Mouse (Mus musculus) myocyte (in vitro differentiated cells): ENCODE data around the gene Tnrc6a.

Source experiments
- CEBPB ChIP-seq: IDR thresholded peaks from 2 replicates; pipeline ENCODE4 v1.6.1; 2011; ENCODE audit warnings: mild to moderate bottlenecking, moderate library complexity; ENCODE audit not compliant: poor library complexity, insufficient read depth, severe bottlenecking
- MYOG ChIP-seq, 3 experiments: IDR thresholded peaks; one replicate each; pipeline ENCODE4 v1.6.1; 2011; ENCODE audit warnings: control low read depth in 2 of 3, low read depth in 2 of 3, mild to moderate bottlenecking in 2 of 3; ENCODE audit not compliant: insufficient read length in 2 of 3, control insufficient read depth in 1 of 3, insufficient read depth in 1 of 3
- POLR2A ChIP-seq: IDR thresholded peaks from one replicate; pipeline ENCODE4 v1.6.1; 2011; ENCODE audit warnings: low read depth, mild to moderate bottlenecking, control low read depth, moderate library complexity; ENCODE audit not compliant: insufficient read length
- POLR2AphosphoS2 ChIP-seq: IDR thresholded peaks from one replicate; pipeline ENCODE4 v1.6.1; 2011; ENCODE audit warnings: low read depth, control low read depth; ENCODE audit not compliant: insufficient read length
- USF1 ChIP-seq: IDR thresholded peaks from one replicate; pipeline ENCODE4 v1.6.1; 2011; ENCODE audit warnings: low read depth, mild to moderate bottlenecking, control low read depth, moderate library complexity

GRCm38 (mm10) chr7:123108058-123109055 lies 15.3 kb upstream of the Tnrc6a start:
- no peak for TF ChIP-seq MYOG (IDR thresholded peaks at IDR 0.05; ENCODE audit: control insufficient read depth in 1 of 3, insufficient read depth in 1 of 3, insufficient read length in 2 of 3, low read depth in 2 of 3)
- TF ChIP-seq CEBPB = 0 out of 2 replicates have a peak, but pooled peaks have one; percentile 19
- TF ChIP-seq POLR2A = no peak
- no peak for TF ChIP-seq POLR2AphosphoS2
- no peak for TF ChIP-seq USF1
